Mouse (Mus musculus): ENCODE measurements around the gene Col6a5.
"Not testable (repeated sequence)": the region's sequence is repeated elsewhere in the genome, so short reads cannot be mapped to it uniquely, and the experiment has no call there.

Gene Col6a5

GRCm38 (mm10) chr9:105909352-105909751, 51.1 kb downstream of the Col6a5 start:
- DNase-seq (ENCODE audit: low spot score), result no peak

- DNase-seq (ENCODE audit: low spot score), result no peak
Observed at GRCm38 (mm10) chr9:105907411-105907810, 53.0 kb downstream of the Col6a5 start.

- DNase-seq (ENCODE audit: low spot score), result no peak
Observed at GRCm38 (mm10) chr9:105887521-105887920, 72.9 kb downstream of the Col6a5 start.

- no peak for DNase-seq (ENCODE audit: low spot score)
Observed at GRCm38 (mm10) chr9:105884656-105885430, 75.6 kb downstream of the Col6a5 start.

- no peak for DNase-seq (ENCODE audit: low spot score)
Observed at GRCm38 (mm10) chr9:105880743-105881142, 79.7 kb downstream of the Col6a5 start.

GRCm38 (mm10) chr9:105878365-105879108, 81.9 kb downstream of the Col6a5 start:
- no peak for DNase-seq (ENCODE audit: low spot score)

GRCm38 (mm10) chr9:105876124-105876523, 84.3 kb downstream of the Col6a5 start:
- peak; percentile 11 for DNase-seq (ENCODE audit: low spot score)

GRCm38 (mm10) chr9:105871643-105872042, 88.8 kb downstream of the Col6a5 start:
- no peak for DNase-seq (ENCODE audit: low spot score)

GRCm38 (mm10) chr9:105857773-105858172, 102.7 kb downstream of the Col6a5 start:
- peak; percentile 73 for DNase-seq (ENCODE audit: low spot score)

- no peak for DNase-seq (ENCODE audit: low spot score)
Observed at GRCm38 (mm10) chr9:105852778-105853065, 107.7 kb downstream of the Col6a5 start.

GRCm38 (mm10) chr9:105852015-105852777, 108.2 kb downstream of the Col6a5 start:
- DNase-seq (ENCODE audit: low spot score), result peak; percentile 11

- DNase-seq (ENCODE audit: low spot score), result no peak
Observed at GRCm38 (mm10) chr9:105851011-105851410, 109.4 kb downstream of the Col6a5 start.

- no peak for DNase-seq (ENCODE audit: low spot score)
Observed at GRCm38 (mm10) chr9:105848396-105848795, 112.0 kb downstream of the Col6a5 start.

GRCm38 (mm10) chr9:105847261-105847660, 113.2 kb downstream of the Col6a5 start:
- no peak for DNase-seq (ENCODE audit: low spot score)

GRCm38 (mm10) chr9:105841386-105841785, 119.1 kb downstream of the Col6a5 start:
- DNase-seq (ENCODE audit: low spot score), result not testable (repeated sequence)

GRCm38 (mm10) chr9:105839147-105839515, 121.3 kb downstream of the Col6a5 start:
- no peak for DNase-seq (ENCODE audit: low spot score)

GRCm38 (mm10) chr9:105838396-105839146, 121.9 kb downstream of the Col6a5 start:
- DNase-seq (ENCODE audit: low spot score), result no peak

GRCm38 (mm10) chr9:105835587-105835986, 124.9 kb downstream of the Col6a5 start:
- DNase-seq (ENCODE audit: low spot score), result no peak

- no peak for DNase-seq (ENCODE audit: low spot score)
Observed at GRCm38 (mm10) chr9:105834799-105835198, 125.6 kb downstream of the Col6a5 start.

GRCm38 (mm10) chr9:105831291-105831690, 129.2 kb downstream of the Col6a5 start:
- no peak for DNase-seq (ENCODE audit: low spot score)

GRCm38 (mm10) chr9:105827791-105828385, 132.6 kb downstream of the Col6a5 start, which contains the start of gene Col6a6:
Gene Col6a6, minus strand, starts transcription at chr9:105828160.
- DNase-seq (ENCODE audit: low spot score), result no peak

Data from embryo, embryonic 10 days (tissue).